Mouse (Mus musculus) spleen, postnatal 0 days (tissue): Measurements from ENCODE around the gene Gpank1. TPM values are rescaled to one million over a fixed set of nuclear protein-coding genes. Genes with fewer than 3 reads are reported as not detected.

ENCODE experiments used
- polyA plus RNA-seq: library from polyadenylated mRNA; unstranded; fragments of >200 nt; fragmentation: Nextera tagmentation; extraction: Ambion mirVana; gene quantifications from 2 replicates; pipeline ENCODE4 v1.2.1, GENCODE M21; 2015

Gene Gpank1
- polyA plus RNA-seq: 19.0 and 20.3 TPM in 2 replicates

GRCm38 (mm10) chr17:35121143-35121799 is at the start of gene Gpank1:
Gpank1 (plus strand) TSS chr17:35121455.

GRCm38 (mm10) chr17:35076507-35077176 is 44.6 kb upstream of the Gpank1 start, which contains the start of gene Ly6g6e:
Ly6g6e (plus strand) TSS chr17:35076902.

GRCm38 (mm10) chr17:35077786-35078233 is 43.4 kb upstream of the Gpank1 start, which contains the start of gene Ly6g6d:
Ly6g6d (minus strand) TSS chr17:35078065.

GRCm38 (mm10) chr17:35085208-35085865 is 35.9 kb upstream of the Gpank1 start, which contains the start of gene Ly6g6f:
Ly6g6f (minus strand) TSS chr17:35085610.

GRCm38 (mm10) chr17:35088825-35089644 is 32.2 kb upstream of the Gpank1 start, which contains the start of gene Abhd16a:
Abhd16a (plus strand) TSS chr17:35089263.

GRCm38 (mm10) chr17:35108097-35108496 is 13.2 kb upstream of the Gpank1 start, which contains the start of gene Ly6g5c:
Ly6g5c (plus strand) TSS chr17:35108279.

GRCm38 (mm10) chr17:35115046-35116019 is 5.9 kb upstream of the Gpank1 start, which contains the start of gene Ly6g5b:
Ly6g5b (minus strand) TSS chr17:35115428.

GRCm38 (mm10) chr17:35121871-35122303 is 632 bp downstream of the Gpank1 start, which contains the start of gene Csnk2b:
Csnk2b (minus strand) TSS chr17:35122053.

GRCm38 (mm10) chr17:35126206-35126611 is 5.0 kb downstream of the Gpank1 start, which contains the start of gene D17H6S53E:
D17H6S53E (plus strand) TSS chr17:35126373.

GRCm38 (mm10) chr17:35131500-35132173 is 10.4 kb downstream of the Gpank1 start, which contains the start of gene Apom:
Apom (minus strand) TSS chr17:35132050.

GRCm38 (mm10) chr17:35134801-35135590 is 13.7 kb downstream of the Gpank1 start, which contains the start of gene Bag6:
Bag6 (plus strand) TSS chr17:35135178.

GRCm38 (mm10) chr17:35164568-35165450 is 43.6 kb downstream of the Gpank1 start, which contains the start of gene Prrc2a:
Prrc2a (minus strand) TSS chr17:35164897.

Other genes with a start within 250 kb of the Gpank1 start
- gene Zbtb12, start 242.0 kb upstream of the Gpank1 start, polyA plus RNA-seq: 0.99 and 1.2 TPM in 2 replicates
- not detected in 2 replicates for gene Gm20547, start 239.4 kb upstream of the Gpank1 start, polyA plus RNA-seq
- 7.5 and 11.8 TPM in 2 replicates for gene C2, start 223.2 kb upstream of the Gpank1 start, polyA plus RNA-seq
- 26.6 and 32.9 TPM in 2 replicates for gene Ehmt2, start 223.0 kb upstream of the Gpank1 start, polyA plus RNA-seq
- gene Slc44a4, start 207.0 kb upstream of the Gpank1 start, polyA plus RNA-seq: 0.08 and 0.25 TPM in 2 replicates
- 15.6 and 21.0 TPM in 2 replicates for gene Neu1, start 190.2 kb upstream of the Gpank1 start, polyA plus RNA-seq
- 0.13 and 0.32 TPM in 2 replicates for gene Hspa1b, start 162.2 kb upstream of the Gpank1 start, polyA plus RNA-seq
- not detected in 2 replicates for gene Gm20481, start 151.5 kb upstream of the Gpank1 start, polyA plus RNA-seq
- gene Hspa1a, start 149.3 kb upstream of the Gpank1 start, polyA plus RNA-seq: 1.7 and 1.8 TPM in 2 replicates
- gene Hspa1l, start 148.8 kb upstream of the Gpank1 start, polyA plus RNA-seq: 0.23 and 0.30 TPM in 2 replicates
- 138 and 160 TPM in 2 replicates for gene Lsm2, start 139.6 kb upstream of the Gpank1 start, polyA plus RNA-seq
- gene Vars, start 120.5 kb upstream of the Gpank1 start, polyA plus RNA-seq: 104 and 108 TPM in 2 replicates
- gene Vwa7, start 104.9 kb upstream of the Gpank1 start, polyA plus RNA-seq: 0.40 and 0.49 TPM in 2 replicates
- gene Sapcd1, start 93.4 kb upstream of the Gpank1 start, polyA plus RNA-seq: 19.7 and 23.0 TPM in 2 replicates
- gene Msh5, start 74.7 kb upstream of the Gpank1 start, polyA plus RNA-seq: 6.9 and 8.1 TPM in 2 replicates
- gene Clic1, start 71.5 kb upstream of the Gpank1 start, polyA plus RNA-seq: 245 and 258 TPM in 2 replicates
- 52.0 and 69.5 TPM in 2 replicates for gene Ddah2, start 62.4 kb upstream of the Gpank1 start, polyA plus RNA-seq
- 0.17 TPM in 1 of 2 replicates, not detected in the other for gene Ly6g6c, start 56.1 kb upstream of the Gpank1 start, polyA plus RNA-seq
- 2.5 and 3.1 TPM in 2 replicates for gene Mpig6b, start 55.3 kb upstream of the Gpank1 start, polyA plus RNA-seq
- 0.23 and 0.47 TPM in 2 replicates for gene Ly6g6e, start 44.6 kb upstream of the Gpank1 start, polyA plus RNA-seq
- gene Ly6g6d, start 43.4 kb upstream of the Gpank1 start, polyA plus RNA-seq: 1.2 and 2.1 TPM in 2 replicates
- gene Ly6g6f, start 35.8 kb upstream of the Gpank1 start, polyA plus RNA-seq: 1.4 and 2.2 TPM in 2 replicates
- gene Abhd16a, start 32.2 kb upstream of the Gpank1 start, polyA plus RNA-seq: 101 and 108 TPM in 2 replicates
- gene Ly6g5c, start 13.2 kb upstream of the Gpank1 start, polyA plus RNA-seq: not detected in 2 replicates
- 0.81 and 1.3 TPM in 2 replicates for gene Ly6g5b, start 6.0 kb upstream of the Gpank1 start, polyA plus RNA-seq
- 191 and 199 TPM in 2 replicates for gene Csnk2b, start 598 bp downstream of the Gpank1 start, polyA plus RNA-seq
- gene D17H6S53E, start 4.9 kb downstream of the Gpank1 start, polyA plus RNA-seq: 6.7 and 8.1 TPM in 2 replicates
- gene Apom, start 10.6 kb downstream of the Gpank1 start, polyA plus RNA-seq: 0.17 and 0.64 TPM in 2 replicates
- 31.2 and 32.4 TPM in 2 replicates for gene Bag6, start 13.7 kb downstream of the Gpank1 start, polyA plus RNA-seq
- 85.1 and 90.0 TPM in 2 replicates for gene Prrc2a, start 43.4 kb downstream of the Gpank1 start, polyA plus RNA-seq
- 36.5 and 52.2 TPM in 2 replicates for gene Aif1, start 54.6 kb downstream of the Gpank1 start, polyA plus RNA-seq
- gene Lst1, start 67.0 kb downstream of the Gpank1 start, polyA plus RNA-seq: 93.5 and 134 TPM in 2 replicates
- 24.4 and 36.4 TPM in 2 replicates for gene Ltb, start 73.0 kb downstream of the Gpank1 start, polyA plus RNA-seq
- 1.7 and 2.2 TPM in 2 replicates for gene Tnf, start 80.6 kb downstream of the Gpank1 start, polyA plus RNA-seq
- gene Lta, start 83.9 kb downstream of the Gpank1 start, polyA plus RNA-seq: 0.17 and 0.79 TPM in 2 replicates
- 0.82 and 2.5 TPM in 2 replicates for gene Gm16181, start 99.4 kb downstream of the Gpank1 start, polyA plus RNA-seq
- 2.3 and 2.4 TPM in 2 replicates for gene Atp6v1g2, start 112.2 kb downstream of the Gpank1 start, polyA plus RNA-seq
- 7.3 and 8.5 TPM in 2 replicates for gene Nfkbil1, start 114.3 kb downstream of the Gpank1 start, polyA plus RNA-seq
- gene Ddx39b, start 120.3 kb downstream of the Gpank1 start, polyA plus RNA-seq: 195 TPM in 2 replicates
- gene H2-D1, start 141.3 kb downstream of the Gpank1 start, polyA plus RNA-seq: 356 and 410 TPM in 2 replicates
- gene H2-Q1, start 198.9 kb downstream of the Gpank1 start, polyA plus RNA-seq: 0.05 TPM in 1 of 2 replicates, not detected in the other
- gene H2-Q2, start 220.8 kb downstream of the Gpank1 start, polyA plus RNA-seq: 0.10 and 0.35 TPM in 2 replicates